Mouse (Mus musculus) c-Kit-positive CD71-positive TER-119-negative erythroid progenitor cells, embryonic 14.5 days (primary cell): ENCODE measurements around the gene Cd207.
"Not testable (repeated sequence)": the region's sequence is repeated elsewhere in the genome, so short reads cannot be mapped to it uniquely, and the experiment has no call there.

Source experiments
- DNase-seq: peaks from one replicate; pipeline ENCODE4 v3.0.0-alpha.2; 2013; ENCODE audit warnings: low read depth

The Cd207 gene

GRCm38 (mm10) chr6:83697932-83698331 lies 20.3 kb upstream of the Cd207 start:
- DNase-seq = no peak

GRCm38 (mm10) chr6:83696684-83697083 lies 19.0 kb upstream of the Cd207 start:
- no peak for DNase-seq

GRCm38 (mm10) chr6:83695731-83696130 lies 18.1 kb upstream of the Cd207 start:
- no peak for DNase-seq

GRCm38 (mm10) chr6:83693835-83694234 lies 16.2 kb upstream of the Cd207 start:
- peak; percentile 32 for DNase-seq

- DNase-seq = no peak
Measured at GRCm38 (mm10) chr6:83692962-83693361, 15.3 kb upstream of the Cd207 start.

- no peak for DNase-seq
Measured at GRCm38 (mm10) chr6:83690936-83691335, 13.3 kb upstream of the Cd207 start.

- peak; percentile 27 for DNase-seq
Measured at GRCm38 (mm10) chr6:83690277-83690676, 12.6 kb upstream of the Cd207 start.

GRCm38 (mm10) chr6:83689374-83689773 lies 11.7 kb upstream of the Cd207 start:
- no peak for DNase-seq

- DNase-seq = peak; percentile 42
Measured at GRCm38 (mm10) chr6:83673395-83673794, 4.3 kb downstream of the Cd207 start.

GRCm38 (mm10) chr6:83665009-83665408 lies 12.6 kb downstream of the Cd207 start:
- no peak for DNase-seq

GRCm38 (mm10) chr6:83660821-83661220 lies 16.8 kb downstream of the Cd207 start:
- DNase-seq = no peak

- no peak for DNase-seq
Measured at GRCm38 (mm10) chr6:83656087-83656486, 21.6 kb downstream of the Cd207 start, which contains the start of gene Clec4f. TSS of gene Clec4f (minus strand) at chr6:83656187.

- no peak for DNase-seq
Measured at GRCm38 (mm10) chr6:83646715-83647114, 30.9 kb downstream of the Cd207 start.

GRCm38 (mm10) chr6:83635329-83635728 lies 42.3 kb downstream of the Cd207 start:
- DNase-seq = no peak

GRCm38 (mm10) chr6:83634631-83635030 lies 43.0 kb downstream of the Cd207 start:
- DNase-seq = not testable (repeated sequence)

- not testable (repeated sequence) for DNase-seq
Measured at GRCm38 (mm10) chr6:83634106-83634505, 43.6 kb downstream of the Cd207 start.

GRCm38 (mm10) chr6:83631815-83632214 lies 45.8 kb downstream of the Cd207 start:
- DNase-seq = no peak

- no peak for DNase-seq
Measured at GRCm38 (mm10) chr6:83626781-83627180, 50.9 kb downstream of the Cd207 start.
